Mouse (Mus musculus) spleen, adult 2 months (tissue): Measurements from ENCODE around the gene Ube2g2. TPM values are rescaled to one million over a fixed set of nuclear protein-coding genes. Genes with fewer than 3 reads are reported as not detected.

ENCODE experiments used
- DNase-seq, 2 experiments: peaks; one replicate each; pipeline versions ENCODE4 v3.0.0 to v3.0.0-alpha.2; 2012 to 2021; ENCODE audit warnings: low spot score in 2 of 2, low read depth in 1 of 2
- H3K27ac ChIP-seq: fragments of 200-500 bp; 2 replicates; pipeline ENCODE4 v1.5.1; 2012; ENCODE audit warnings: low read length, inconsistent platforms; ENCODE audit not compliant: insufficient read depth
- H3K27me3 ChIP-seq: fragments of 200-500 bp; 2 replicates; pipeline ENCODE4 v1.6.1; 2012; ENCODE audit warnings: mild to moderate bottlenecking, moderate library complexity, low read length, inconsistent platforms; ENCODE audit not compliant: control insufficient read depth, insufficient read depth
- H3K36me3 ChIP-seq: fragments of 200-500 bp; 2 replicates; pipeline ENCODE4 v1.6.1; 2012; ENCODE audit warnings: mild to moderate bottlenecking, low read length, inconsistent platforms; ENCODE audit not compliant: control insufficient read depth, insufficient read depth
- H3K4me1 ChIP-seq: fragments of 200-500 bp; 2 replicates; pipeline ENCODE4 v1.6.1; 2011; ENCODE audit warnings: inconsistent platforms; ENCODE audit not compliant: control insufficient read depth, insufficient read depth, insufficient read length
- H3K4me3 ChIP-seq: fragments of 200-500 bp; 2 replicates; pipeline ENCODE4 v1.5.1; 2011; ENCODE audit warnings: mild to moderate bottlenecking, inconsistent platforms; ENCODE audit not compliant: insufficient read depth, insufficient read length; ENCODE audit errors: extremely low read depth
- CTCF ChIP-seq: fragments of 200-500 bp; IDR thresholded peaks from 2 replicates; pipeline ENCODE4 v1.5.1; 2011; ENCODE audit warnings: mild to moderate bottlenecking, inconsistent platforms; ENCODE audit not compliant: insufficient read depth, insufficient read length, insufficient replicate concordance; ENCODE audit errors: extremely low read depth
- POLR2A ChIP-seq: fragments of 200-500 bp; IDR thresholded peaks from 2 replicates; pipeline ENCODE4 v1.6.1; 2011; ENCODE audit warnings: low read depth, low read length, inconsistent platforms
- WGBS: fragments of 180-500 bp; shearing (Covaris S2); methylation state at CpG from one replicate; pipeline ENCODE4 v1.1.7; 2018; 5-methylcytosine and 5-hydroxymethylcytosine counted together
- polyA plus RNA-seq: library from polyadenylated mRNA; depleted of rRNA; stranded (reverse); fragments of >200 nt; gene quantifications from 2 replicates; pipeline ENCODE4 v1.2.3, GENCODE M21; 2012

The Ube2g2 gene
- polyA plus RNA-seq, 1 experiment: 31.4 TPM

GRCm38 (mm10) chr10:77621546-77621945 lies 529 bp upstream of the Ube2g2 start:
- TF ChIP-seq CTCF: no peak
- no peak for TF ChIP-seq POLR2A
- 63% methylated on average over 8 of the region's 8 CpGs for WGBS
- H3K36me3 ChIP-seq: peaks cover 2% of the 10 kb centered on the region; the same call in 1 of the 2 replicates
- peak overlapping the region; percentile 96 for H3K27ac ChIP-seq
- peak overlapping the region; percentile 87 for H3K4me3 ChIP-seq
- no peak for DNase-seq
- H3K4me1 ChIP-seq: peaks cover 15% of the 10 kb centered on the region; the same call in 1 of the 2 replicates
- H3K27me3 ChIP-seq: no peaks in the 10 kb centered on the region

GRCm38 (mm10) chr10:77623069-77623492 lies 1.0 kb downstream of the Ube2g2 start:
- TF ChIP-seq CTCF: no peak
- no peak for DNase-seq
- Histone ChIP-seq H3K4me1 (peaks cover 19% of the 10 kb centered on the region; the same call in 1 of the 2 replicates), H3K27ac (no peak overlapping the region), H3K36me3 (no peaks in the 10 kb centered on the region), H3K27me3 (no peaks in the 10 kb centered on the region), H3K4me3 (peak overlapping the region; percentile 87)
- 16% methylated on average over 8 of the region's 8 CpGs for WGBS

- Histone ChIP-seq H3K4me1 (peaks cover 19% of the 10 kb centered on the region; the same call in 1 of the 2 replicates), H3K36me3 (no peaks in the 10 kb centered on the region), H3K4me3 (no peak overlapping the region), H3K27me3 (no peaks in the 10 kb centered on the region), H3K27ac (0 out of 2 replicates have a peak overlapping the region, but pooled peaks have one; percentile 28)
- TF ChIP-seq CTCF (no peak), POLR2A (no peak)
- no peak for DNase-seq
- 87% methylated on average over 10 of the region's 10 CpGs for WGBS
These were observed 1.7 kb downstream of the Ube2g2 start for GRCm38 (mm10) chr10:77623639-77624400.

- Histone ChIP-seq H3K4me1 (peaks cover 19% of the 10 kb centered on the region; the same call in 1 of the 2 replicates), H3K27me3 (no peaks in the 10 kb centered on the region), H3K36me3 (no peaks in the 10 kb centered on the region), H3K27ac (peak overlapping the region; percentile 28; the same call in 1 of the 2 replicates), H3K4me3 (no peak overlapping the region)
- WGBS: 77% methylated on average over 7 of the region's 7 CpGs
- no peak for DNase-seq
- TF ChIP-seq CTCF (no peak), POLR2A (no peak)
These were observed 2.5 kb downstream of the Ube2g2 start for GRCm38 (mm10) chr10:77624570-77624995.

GRCm38 (mm10) chr10:77626036-77626435 lies 4.0 kb downstream of the Ube2g2 start:
- TF ChIP-seq CTCF (no peak), POLR2A (no peak)
- DNase-seq: no peak
- Histone ChIP-seq H3K36me3 (no peaks in the 10 kb centered on the region), H3K4me1 (peaks cover 19% of the 10 kb centered on the region; the same call in 1 of the 2 replicates), H3K4me3 (no peak overlapping the region), H3K27me3 (no peaks in the 10 kb centered on the region), H3K27ac (no peak overlapping the region)
- 83% methylated on average over 7 of the region's 7 CpGs for WGBS

- H3K4me3 ChIP-seq: no peak overlapping the region
- 35% methylated on average over 7 of the region's 7 CpGs for whole genome bisulfite sequencing
- no peak for TF ChIP-seq CTCF
- H3K36me3 ChIP-seq: peaks cover 3% of the 10 kb centered on the region; the same call in 1 of the 2 replicates
- no peak for DNase-seq
- H3K27ac ChIP-seq: peak overlapping the region; percentile 60
- peaks cover 17% of the 10 kb centered on the region; the same call in 1 of the 2 replicates for H3K4me1 ChIP-seq
- no peaks in the 10 kb centered on the region for H3K27me3 ChIP-seq
These were observed 4.5 kb downstream of the Ube2g2 start for GRCm38 (mm10) chr10:77626591-77626990.

GRCm38 (mm10) chr10:77627497-77627896 lies 5.4 kb downstream of the Ube2g2 start:
- Histone ChIP-seq H3K27me3 (no peaks in the 10 kb centered on the region), H3K4me3 (no peak overlapping the region), H3K36me3 (peaks cover 3% of the 10 kb centered on the region; the same call in 1 of the 2 replicates), H3K4me1 (peaks cover 15% of the 10 kb centered on the region; the same call in 1 of the 2 replicates), H3K27ac (no peak overlapping the region)
- no peak for TF ChIP-seq POLR2A
- TF ChIP-seq CTCF: peak; percentile 95; the same call in 1 of the 2 replicates
- peak; percentile 67 to 79 for DNase-seq
- WGBS: 39% methylated on average over 2 of the region's 2 CpGs
